Mouse (Mus musculus) MEL-GATA-1-ER (cell line): ENCODE measurements at regions not wholly inside any gene's neighbourhood (a gene's known extent, or its start where the extent isn't known, plus 50 kb on each side); places are given as distances from the start of the nearest gene placed in this dataset.
"Not testable (repeated sequence)": the region's sequence is repeated elsewhere in the genome, so short reads cannot be mapped to it uniquely, and the experiment has no call there.

Experiments
- DNase-seq: peaks from one replicate; pipeline ENCODE4 v3.0.0-alpha.2; 2012; ENCODE audit warnings: low read depth; ENCODE audit errors: extremely low read depth

- DNase-seq, result no peak
Measured at GRCm38 (mm10) chr16:86209319-86209718, 307.7 kb upstream of the Adamts5 start.

DNA sequence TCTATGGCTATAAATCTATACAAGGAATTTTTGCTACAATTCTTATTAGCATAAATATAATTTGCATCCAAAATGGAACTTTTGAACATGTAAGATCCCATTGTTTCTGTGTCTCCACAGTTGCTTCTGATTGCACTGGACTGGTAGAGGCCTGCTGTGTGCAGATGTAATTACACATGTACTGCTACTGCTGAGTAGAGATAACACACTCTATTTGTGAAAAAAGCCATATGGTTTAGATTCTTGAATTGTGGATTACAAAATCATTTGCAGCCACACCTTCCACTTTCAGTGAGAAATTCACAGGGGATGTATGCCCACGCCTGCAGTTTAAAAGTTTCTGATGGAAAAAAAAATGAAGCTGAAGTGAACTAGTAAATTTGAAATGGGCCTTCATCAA lies 288.2 kb upstream of the Adamts5 start:
- no peak for DNase-seq

DNA sequence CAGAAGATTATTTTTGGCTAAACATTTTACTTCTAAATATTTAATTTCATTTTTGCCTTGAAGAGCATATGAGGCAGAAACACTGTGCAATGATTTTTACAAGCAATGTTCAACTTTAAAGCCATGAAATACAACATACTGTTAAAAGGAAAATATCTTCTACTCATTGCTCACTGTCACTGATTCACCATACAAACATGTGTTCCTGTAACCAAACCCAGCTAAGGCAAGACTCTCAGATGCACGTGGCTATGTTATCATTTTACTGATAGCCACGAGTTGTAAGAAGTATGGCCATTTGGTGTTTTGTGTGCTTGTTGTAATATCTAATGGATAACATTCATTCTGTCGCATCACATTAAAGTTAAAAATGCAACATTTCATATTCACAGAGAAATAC lies 287.3 kb upstream of the Adamts5 start:
- no peak for DNase-seq

- DNase-seq, result not testable (repeated sequence)
Measured at GRCm38 (mm10) chr16:86187609-86188008, 286.0 kb upstream of the Adamts5 start.

- no peak for DNase-seq
Measured at GRCm38 (mm10) chr16:86159021-86159815, 257.6 kb upstream of the Adamts5 start.

GRCm38 (mm10) chr16:86138171-86138570 lies 236.5 kb upstream of the Adamts5 start:
- DNase-seq, result no peak

DNA sequence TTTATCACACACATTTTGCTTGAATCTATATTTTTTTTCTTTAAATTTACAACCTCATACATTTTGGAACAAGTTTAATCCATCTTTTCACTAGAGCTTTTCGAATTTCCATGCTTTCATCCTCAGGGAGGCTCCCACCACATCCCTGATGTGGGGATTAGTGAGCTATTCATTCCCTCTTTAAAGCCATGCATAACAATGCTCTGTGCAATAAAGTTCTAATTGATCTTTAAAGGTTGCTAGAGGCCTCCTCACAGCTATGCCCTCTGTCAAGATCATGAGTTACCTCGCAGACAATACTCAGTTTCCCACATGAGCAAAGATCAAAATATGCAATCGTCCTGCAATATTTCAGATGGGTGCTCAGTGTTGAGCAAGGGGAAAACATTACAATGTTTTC lies 234.5 kb upstream of the Adamts5 start:
- DNase-seq, result no peak

GRCm38 (mm10) chr16:86127391-86127790 lies 225.8 kb upstream of the Adamts5 start:
- no peak for DNase-seq

DNA sequence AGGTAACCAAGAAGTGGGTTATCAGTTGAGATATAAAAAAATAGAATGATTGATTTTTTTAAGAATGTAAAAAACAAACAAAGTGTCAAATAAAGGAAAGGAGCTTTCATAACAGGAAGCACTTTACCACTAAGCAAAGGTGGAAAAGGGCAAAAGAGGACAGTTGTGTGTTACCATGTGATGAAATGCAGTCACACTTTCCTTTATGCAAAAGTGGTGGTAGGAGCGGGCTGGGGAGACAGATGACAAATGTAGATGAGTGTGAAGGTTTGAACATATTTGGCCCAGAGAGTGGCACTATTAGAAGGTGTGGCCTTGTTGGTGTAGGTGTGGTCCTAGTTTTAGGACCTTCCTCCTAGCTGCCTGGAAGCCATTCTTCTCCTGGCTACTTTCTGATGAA lies 222.6 kb upstream of the Adamts5 start:
- no peak for DNase-seq

DNA sequence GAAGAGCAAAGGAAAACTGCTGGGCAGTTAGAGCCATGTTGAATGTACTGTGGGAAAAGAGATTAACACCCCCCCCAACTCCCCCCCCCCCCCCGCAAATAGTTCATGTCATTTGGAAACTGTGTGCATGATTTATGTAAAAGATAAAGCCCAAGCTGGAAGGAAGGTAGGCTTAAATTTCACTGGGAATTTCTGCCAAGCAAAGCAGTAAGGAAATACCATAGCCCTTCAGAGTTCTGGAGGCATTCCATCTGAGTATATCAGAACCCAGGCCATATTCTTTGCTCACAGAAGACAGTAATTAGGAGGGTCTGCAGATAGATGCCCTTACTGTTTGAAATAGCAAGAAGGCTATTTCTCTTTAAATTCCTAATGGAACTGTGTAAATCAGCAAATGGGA lies 221.3 kb upstream of the Adamts5 start:
- no peak for DNase-seq

DNA sequence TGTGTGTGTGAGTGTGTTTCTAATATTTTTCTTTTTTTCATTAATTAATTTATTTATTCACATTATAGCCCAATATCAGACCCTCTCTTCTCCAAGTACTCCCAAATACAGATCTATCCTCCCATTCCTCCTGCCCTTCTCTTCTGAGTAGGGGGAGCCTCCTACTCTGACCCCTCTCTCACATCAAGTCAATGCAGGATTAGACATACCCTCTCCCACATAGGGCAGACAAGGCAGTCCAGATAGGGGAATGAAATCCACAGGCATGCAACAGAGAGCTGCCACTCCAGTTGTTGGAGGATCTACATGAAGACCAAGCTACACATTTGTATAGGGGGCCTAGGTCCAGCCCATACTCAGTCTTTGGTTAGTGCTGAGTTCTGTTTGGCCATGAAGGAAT lies 216.3 kb upstream of the Adamts5 start:
- no peak for DNase-seq

GRCm38 (mm10) chr16:86115587-86116376 lies 214.2 kb upstream of the Adamts5 start:
- DNase-seq, result no peak

GRCm38 (mm10) chr16:86094461-86094860 lies 192.8 kb upstream of the Adamts5 start:
- DNase-seq, result no peak

DNA sequence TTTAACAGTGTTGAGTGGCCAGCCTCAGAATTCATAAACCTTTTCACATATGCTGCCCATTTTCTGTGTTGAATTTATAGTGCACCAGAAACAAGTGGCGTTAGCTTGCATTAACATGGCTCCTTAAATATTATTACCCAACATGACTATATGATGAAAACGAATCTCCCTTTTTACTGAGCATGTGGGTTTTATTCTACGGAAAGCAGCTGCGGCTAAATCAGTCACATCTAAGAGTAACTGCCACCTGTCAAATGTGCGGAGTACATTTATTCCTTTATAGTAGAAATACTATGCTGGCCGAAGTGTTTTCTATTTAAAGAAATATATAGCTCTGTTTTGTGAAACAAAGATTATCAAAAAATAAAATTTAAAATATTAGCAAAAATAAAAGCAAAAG lies 188.5 kb upstream of the Adamts5 start:
- DNase-seq, result no peak

DNA sequence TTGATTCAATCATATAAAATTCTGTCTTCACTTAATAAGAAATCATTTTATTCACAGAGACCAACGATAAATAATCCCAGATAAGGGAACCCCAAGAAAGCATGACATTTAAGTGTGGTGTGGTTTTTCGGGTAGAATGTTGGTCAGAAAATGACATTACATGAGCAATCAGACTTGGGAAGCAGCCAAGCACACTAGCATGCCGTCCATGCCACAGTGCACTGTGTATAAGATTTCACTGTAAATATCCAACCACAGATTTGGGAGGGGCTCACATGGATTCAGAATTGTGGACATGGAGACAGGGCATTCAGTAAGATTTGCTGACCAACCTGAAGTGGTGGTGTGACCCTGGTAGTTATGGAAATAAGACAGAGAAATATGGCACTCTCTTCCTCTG lies 185.8 kb upstream of the Adamts5 start:
- no peak for DNase-seq

DNA sequence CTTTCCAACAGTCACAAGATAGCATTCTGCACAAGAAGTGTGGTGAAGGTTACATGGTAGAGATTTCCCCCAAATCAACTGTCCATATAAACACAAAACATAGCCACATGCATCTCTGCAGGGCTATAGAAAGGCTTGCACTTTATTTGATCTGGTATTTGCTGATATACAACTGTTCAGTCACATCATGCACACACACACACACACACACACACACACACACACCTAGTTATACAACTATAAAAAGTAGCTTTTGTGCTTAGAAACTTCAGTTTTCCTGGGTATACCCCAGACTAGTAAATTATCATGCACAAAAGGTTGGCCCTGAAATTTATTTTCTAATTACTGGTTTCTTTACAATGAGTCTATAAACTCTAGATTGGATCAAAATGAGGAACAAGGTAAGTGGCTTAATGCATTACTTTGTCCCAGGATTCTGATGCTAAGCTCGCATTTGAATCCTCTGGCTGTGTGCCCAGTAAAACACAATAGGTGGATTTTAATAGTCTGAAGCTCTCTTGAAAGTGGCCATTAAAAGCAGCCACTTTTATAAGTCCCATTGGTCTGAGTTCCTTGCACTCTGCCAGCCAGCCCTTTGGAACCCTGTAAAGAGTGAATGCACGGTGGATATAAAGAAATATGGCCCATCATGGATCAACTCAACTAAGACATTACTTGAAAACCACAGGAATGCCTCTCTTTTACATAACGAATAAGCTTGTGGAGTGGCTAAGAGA lies 166.2 kb upstream of the Adamts5 start:
- no peak for DNase-seq

DNA sequence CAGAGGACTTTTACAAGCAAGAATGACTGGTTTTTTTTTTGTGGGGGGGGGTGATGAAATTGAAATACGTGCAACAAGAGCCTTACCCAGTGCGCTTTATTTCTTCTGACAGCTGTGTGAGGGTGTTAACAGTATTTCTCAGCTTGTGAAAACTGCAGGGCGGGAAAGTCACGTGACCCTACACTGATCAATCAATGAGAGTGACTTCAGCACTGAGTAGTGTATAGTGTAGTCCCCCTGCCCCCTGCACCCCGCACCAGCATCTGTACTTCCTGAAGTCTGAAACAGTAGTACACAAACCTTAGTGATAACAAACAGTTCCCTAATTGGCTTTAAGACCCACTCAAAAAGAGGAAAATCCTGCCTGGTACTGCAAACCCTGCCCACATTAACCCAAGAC lies 158.5 kb upstream of the Adamts5 start:
- DNase-seq, result no peak

- DNase-seq, result no peak
Measured at GRCm38 (mm10) chr16:86044695-86045094, 143.1 kb upstream of the Adamts5 start.

- no peak for DNase-seq
Measured at GRCm38 (mm10) chr16:86034772-86035171, 133.1 kb upstream of the Adamts5 start.

GRCm38 (mm10) chr16:86027700-86028099 lies 126.1 kb upstream of the Adamts5 start:
- no peak for DNase-seq

- DNase-seq, result no peak
Measured at GRCm38 (mm10) chr16:86015336-86015735, 113.7 kb upstream of the Adamts5 start.

GRCm38 (mm10) chr16:86011051-86011450 lies 109.4 kb upstream of the Adamts5 start:
- no peak for DNase-seq
